33 mouse cellular contexts compared by ENCODE assay signal in the genomic region with DNA sequence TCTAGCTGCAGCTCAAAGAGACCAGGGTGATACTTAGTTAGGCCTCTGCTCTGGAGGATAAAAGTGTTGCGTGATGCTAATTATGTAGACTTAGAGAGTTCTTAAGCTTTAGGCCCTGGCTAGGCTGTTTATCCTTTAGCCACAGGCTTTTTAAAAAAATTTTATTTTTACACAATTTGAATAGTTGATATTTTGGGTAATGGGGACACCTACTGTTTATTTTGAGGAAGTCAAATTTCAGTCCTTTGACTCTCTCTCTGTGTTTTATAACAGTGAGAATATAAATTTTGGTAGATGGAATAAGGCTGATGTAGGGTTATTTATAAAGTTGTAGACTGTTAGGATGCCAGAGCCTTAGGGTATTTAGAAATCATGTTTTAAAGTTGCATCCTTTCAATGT. TPM values are rescaled to one million over a fixed set of nuclear protein-coding genes. Genes with fewer than 3 reads are reported as not detected.
DNase-seq lines count a peak whose midpoint lies in the region; ATAC-seq and TF ChIP-seq lines count a peak whose summit lies in the region.
"Had no signal": no experiment of that assay in that cellular context is flagged by ENCODE, and none has a peak within 500 bp of the region (broad histone marks: within the 10 kb centered on the region; RNA-seq: fewer than 3 reads in every experiment).

No protein-coding gene starts in this region.

- 93% methylated on average over 1 of the region's 1 CpGs for WGBS in hindbrain, postnatal 0 days
- WGBS in hindbrain, embryonic 12.5 days = 91% methylated on average over 1 of the region's 1 CpGs
- 97% methylated on average over 1 of the region's 1 CpGs for WGBS in lung, postnatal 0 days

- peak; percentile 28 for DNase-seq in hindbrain, postnatal 0 days (ENCODE audit: low spot score)
- DNase-seq in lung, postnatal 0 days (ENCODE audit: low spot score) = peak; percentile 28
- no peak for DNase-seq in lung, adult 18-20 months
- DNase-seq in CH12.LX (ENCODE audit: extremely low read depth) (no peak), adipocyte (ENCODE audit: low spot score) (peak; percentile 23)
- DNase-seq in retina, postnatal 1 day = no peak
- DNase-seq in thymus, postnatal 36 days = no peak
- DNase-seq: adrenal gland, postnatal 10 days; cerebellum, adult 9-10 months; cerebellum, postnatal 36 days; gastrocnemius, postnatal 10 days; kidney, postnatal 36 days; layer of hippocampus, postnatal 36 days; liver; lung, postnatal 4 days; right cerebral cortex, postnatal 4 days had no signal

- no peak overlapping the region for H3K27ac ChIP-seq in hindbrain, postnatal 0 days
- no peak overlapping the region for H3K27ac ChIP-seq in hindbrain, embryonic 12.5 days
- H3K27ac ChIP-seq in lung, postnatal 0 days (ENCODE audit: low read length) = no peak overlapping the region
- H3K27ac ChIP-seq in CH12.LX (ENCODE audit: insufficient read depth, low read depth) = no peak overlapping the region
- H3K27ac ChIP-seq: embryonic facial prominence, embryonic 12.5 days; forebrain, embryonic 15.5 days; heart, embryonic 15.5 days; kidney, embryonic 15.5 days; liver, embryonic 14.5 days; lung, embryonic 15.5 days; midbrain, embryonic 13.5 days had no signal

- ATAC-seq in hindbrain, postnatal 0 days = no peak
- no peak for ATAC-seq in hindbrain, embryonic 12.5 days (ENCODE audit: low FRiP score)
- no peak for ATAC-seq in lung, postnatal 0 days
- ATAC-seq: forebrain, embryonic 15.5 days; intestine, postnatal 0 days; midbrain, embryonic 13.5 days had no signal

- H3K4me2 ChIP-seq in hindbrain, postnatal 0 days (ENCODE audit: low read depth, low read length) = no peak overlapping the region
- H3K4me2 ChIP-seq in hindbrain, embryonic 12.5 days (replicated peaks) = no peak overlapping the region
- H3K4me2 ChIP-seq in lung, postnatal 0 days (replicated peaks; ENCODE audit: low read depth, low read length) = no peak overlapping the region
- no peak overlapping the region for H3K4me2 ChIP-seq in CH12.LX (ENCODE audit: insufficient read depth, low read depth, poor library complexity, severe bottlenecking)
- H3K4me2 ChIP-seq: embryonic facial prominence, embryonic 12.5 days; forebrain, embryonic 15.5 days; heart, embryonic 15.5 days; kidney, embryonic 15.5 days; lung, embryonic 15.5 days; midbrain, embryonic 13.5 days had no signal

- no peaks in the 10 kb centered on the region for H3K9me3 ChIP-seq in hindbrain, postnatal 0 days (ENCODE audit: low read length)
- H3K9me3 ChIP-seq in hindbrain, embryonic 12.5 days (replicated peaks) = no peaks in the 10 kb centered on the region
- H3K9me3 ChIP-seq in lung, postnatal 0 days (ENCODE audit: low read length) = no peaks in the 10 kb centered on the region
- H3K9me3 ChIP-seq in CH12.LX (replicated peaks; ENCODE audit: low read length) = no peaks in the 10 kb centered on the region
- H3K9me3 ChIP-seq: embryonic facial prominence, embryonic 12.5 days; forebrain, embryonic 15.5 days; G1E; heart, embryonic 15.5 days; kidney, embryonic 15.5 days; lung, embryonic 15.5 days; megakaryocyte, embryonic 14.5 days; midbrain, embryonic 13.5 days had no signal

- TF ChIP-seq RAD21 in CH12.LX (IDR thresholded peaks at IDR 0.05; ENCODE audit: low read depth, low read length) = peak; percentile 69

- no peak overlapping the region for H3K4me3 ChIP-seq in hindbrain, postnatal 0 days (ENCODE audit: low read length)
- no peak overlapping the region for H3K4me3 ChIP-seq in hindbrain, embryonic 12.5 days
- no peak overlapping the region for H3K4me3 ChIP-seq in lung, postnatal 0 days (ENCODE audit: low read depth, low read length)
- no peak overlapping the region for H3K4me3 ChIP-seq in CH12.LX (replicated peaks in 1 of 3; ENCODE audit: low read depth in 2 of 3, low read length in 2 of 3, poor library complexity in 1 of 3)
- H3K4me3 ChIP-seq: embryonic facial prominence, embryonic 12.5 days; forebrain, embryonic 15.5 days; heart, embryonic 15.5 days; kidney, embryonic 15.5 days; lung, embryonic 15.5 days; megakaryocyte, embryonic 14.5 days; midbrain, embryonic 13.5 days had no signal

- no peaks in the 10 kb centered on the region for H3K36me3 ChIP-seq in hindbrain, postnatal 0 days (ENCODE audit: insufficient read depth, low read length)
- no peaks in the 10 kb centered on the region for H3K36me3 ChIP-seq in hindbrain, embryonic 12.5 days
- no peaks in the 10 kb centered on the region for H3K36me3 ChIP-seq in lung, postnatal 0 days (ENCODE audit: insufficient read depth, low read length)
- H3K36me3 ChIP-seq in CH12.LX (replicated peaks in 1 of 2; ENCODE audit: control insufficient read depth in 1 of 2, insufficient read depth in 1 of 2, low read length in 1 of 2) = no peaks in the 10 kb centered on the region
- H3K36me3 ChIP-seq: embryonic facial prominence, embryonic 12.5 days; forebrain, embryonic 15.5 days; G1E; heart, embryonic 15.5 days; kidney, embryonic 15.5 days; lung, embryonic 15.5 days; midbrain, embryonic 13.5 days had no signal

- dilution Hi-C loops in CH12.LX (cut with MboI; ENCODE audit: extremely low pct_ligation_motif_present, extremely low pct_unique_long_range_greater_than_20kb, low sequenced_read_pairs) = no loop called here

- no peak for TF ChIP-seq EP300 in lung, postnatal 0 days (IDR thresholded peaks at IDR 0.05)
- TF ChIP-seq EP300 in CH12.LX (IDR thresholded peaks at IDR 0.05; ENCODE audit: low read length) = no peak

- H3K9ac ChIP-seq in hindbrain, postnatal 0 days (replicated peaks; ENCODE audit: low read length) = no peak overlapping the region
- H3K9ac ChIP-seq in hindbrain, embryonic 12.5 days = no peak overlapping the region
- no peak overlapping the region for H3K9ac ChIP-seq in lung, postnatal 0 days (replicated peaks; ENCODE audit: low read depth)
- no peak overlapping the region for H3K9ac ChIP-seq in CH12.LX (ENCODE audit: insufficient read depth, low read depth)
- H3K9ac ChIP-seq: embryonic facial prominence, embryonic 12.5 days; forebrain, embryonic 15.5 days; heart, embryonic 15.5 days; kidney, embryonic 15.5 days; liver, embryonic 14.5 days; lung, embryonic 15.5 days; midbrain, embryonic 13.5 days had no signal

- in situ Hi-C loops in CH12.LX (cut with MboI; ENCODE audit: low pct_ligation_motif_present, low pct_unique_long_range_greater_than_20kb, low sequenced_read_pairs) = no loop called here

- peak; percentile 46 for TF ChIP-seq CTCF in hindbrain, postnatal 0 days (IDR thresholded peaks at IDR 0.05; ENCODE audit: low read depth)
- TF ChIP-seq CTCF in lung, postnatal 0 days (IDR thresholded peaks at IDR 0.05) = no peak
- TF ChIP-seq CTCF in CH12.LX (conservative IDR thresholded peaks at IDR 0.05 in 1 of 2, IDR thresholded peaks at IDR 0.05 in 1 of 2; ENCODE audit: low read depth in 2 of 2, low read length in 2 of 2) = peak in 1 of 2 experiments; percentile 62; a peak in 2 of 4 replicates

- H3K27me3 ChIP-seq in hindbrain, postnatal 0 days (ENCODE audit: insufficient read depth, low read length) = no peaks in the 10 kb centered on the region
- H3K27me3 ChIP-seq in hindbrain, embryonic 12.5 days = no peaks in the 10 kb centered on the region
- no peaks in the 10 kb centered on the region for H3K27me3 ChIP-seq in lung, postnatal 0 days (replicated peaks; ENCODE audit: insufficient read depth, low read length)
- H3K27me3 ChIP-seq in CH12.LX (replicated peaks) = no peaks in the 10 kb centered on the region
- H3K27me3 ChIP-seq: embryonic facial prominence, embryonic 12.5 days; forebrain, embryonic 15.5 days; heart, embryonic 15.5 days; kidney, embryonic 15.5 days; lung, embryonic 15.5 days; megakaryocyte, embryonic 14.5 days; midbrain, embryonic 13.5 days had no signal

- no peak for TF ChIP-seq POLR2A in CH12.LX (IDR thresholded peaks at IDR 0.05; ENCODE audit: low read depth, low read length)

- no peaks in the 10 kb centered on the region for H3K79me2 ChIP-seq in CH12.LX (replicated peaks; ENCODE audit: control insufficient read depth, extremely low read depth, insufficient read depth, poor library complexity, severe bottlenecking)

- no peaks in the 10 kb centered on the region for H3K4me1 ChIP-seq in hindbrain, postnatal 0 days (ENCODE audit: insufficient read depth, low read length)
- H3K4me1 ChIP-seq in hindbrain, embryonic 12.5 days = no peaks in the 10 kb centered on the region
- no peaks in the 10 kb centered on the region for H3K4me1 ChIP-seq in lung, postnatal 0 days (ENCODE audit: insufficient read depth, low read depth, low read length)
- H3K4me1 ChIP-seq in CH12.LX (ENCODE audit: control insufficient read depth in 1 of 2, insufficient read depth in 2 of 2) = no peaks in the 10 kb centered on the region
- H3K4me1 ChIP-seq: embryonic facial prominence, embryonic 12.5 days; forebrain, embryonic 15.5 days; heart, embryonic 15.5 days; kidney, embryonic 15.5 days; lung, embryonic 15.5 days; megakaryocyte, embryonic 14.5 days; midbrain, embryonic 13.5 days had no signal

TF ChIP-seq in CH12.LX, 34 proteins besides CTCF, POLR2A, EP300 and RAD21:
- TF ChIP-seq SMC3 (IDR thresholded peaks at IDR 0.05; ENCODE audit: low read depth, low read length) = peak; percentile 43
- TF ChIP-seq NRF1 (IDR thresholded peaks at IDR 0.05; ENCODE audit: low read depth, low read length) = no peak
- peak; percentile 73 for TF ChIP-seq ZNF384 (IDR thresholded peaks at IDR 0.05; ENCODE audit: low read depth, low read length)
TF ChIP-seq in CH12.LX: peak in this region for 2.

RNA-seq across cellular contexts. Expression of gene Gzma, which starts 38.8 kb away (rescaled TPM):
- total RNA-seq in hindbrain, postnatal 0 days (2014; rRNA removed) = not detected in 2 replicates
- polyA plus RNA-seq in hindbrain, postnatal 0 days (2015; fragmentation: Nextera tagmentation; extraction: Ambion mirVana) = not detected in 2 replicates
- not detected in 2 replicates for polyA plus RNA-seq in hindbrain, embryonic 12.5 days (2016; fragmentation: Nextera tagmentation; extraction: Ambion mirVana)
- 5.1 and 8.0 TPM in 2 replicates for polyA plus RNA-seq in lung, postnatal 0 days (2015; fragmentation: Nextera tagmentation; extraction: Ambion mirVana)
- total RNA-seq in CH12.LX (2012; rRNA removed) = not detected in 2 replicates
- total RNA-seq in CH12.LX (2014; rRNA removed) = not detected in 2 replicates
- not detected in 2 replicates for polyA plus RNA-seq in CH12.LX (2012; ENCODE audit: insufficient read length, low read depth)
- total RNA-seq: G1E; gastrocnemius, postnatal 10 days; layer of hippocampus, adult 8-10 months; layer of hippocampus, postnatal 36 days; left cerebral cortex, postnatal 14 days had no signal
- polyA plus RNA-seq: C2C12; embryonic facial prominence, embryonic 12.5 days; forebrain, embryonic 15.5 days; G1E; hindbrain, embryonic 11.5 days; kidney, embryonic 15.5 days; limb, embryonic 11.5 days; midbrain, embryonic 13.5 days; neural tube, embryonic 11.5 days had no signal

Comparison
In these comparisons a context has a peak if more than half of its experiments do, and no peak if none do; other contexts are left out.
1. DNase-seq: peak in hindbrain, postnatal 0 days (single experiment), lung, postnatal 0 days (single experiment) and adipocyte (single experiment); none in lung, adult 18-20 months (0 of 2), CH12.LX (single experiment), retina, postnatal 1 day (single experiment) and thymus, postnatal 36 days (0 of 2).